Mouse (Mus musculus) liver, postnatal 0 days (tissue): ENCODE measurements at regions not wholly inside any gene's neighbourhood (a gene's known extent, or its start where the extent isn't known, plus 50 kb on each side); places are given as distances from the start of the nearest gene placed in this dataset.
A peak's percentile ranks its signal among the peaks of the same experiment; 100 is the strongest.
"Not testable (repeated sequence)": the region's sequence is repeated elsewhere in the genome, so short reads cannot be mapped to it uniquely, and the experiment has no call there.

Source experiments
- CTCF ChIP-seq: sonication (generic); IDR thresholded peaks from 2 replicates; pipeline ENCODE4 v1.5.1; 2016; ENCODE audit warnings: antibody characterized with exemption, low read depth
- EP300 ChIP-seq: IDR thresholded peaks from 2 replicates; pipeline ENCODE4 v1.6.1; 2016; ENCODE audit warnings: antibody characterized with exemption, low read depth, mild to moderate bottlenecking

- not testable (repeated sequence) for TF ChIP-seq EP300
- TF ChIP-seq CTCF: peak; percentile 34
Measured at GRCm38 (mm10) chr6:67857945-67858344, 322.3 kb upstream of the Tacstd2 start.
